Mouse (Mus musculus) lung, adult 2 months (tissue): ENCODE measurements around the gene 1700003F12Rik.

Source experiments
- CTCF ChIP-seq: fragments of 200-500 bp; IDR thresholded peaks from 2 replicates; pipeline ENCODE4 v1.5.1; 2011; ENCODE audit warnings: mild to moderate bottlenecking, low read length, control low read depth; ENCODE audit not compliant: insufficient read depth
- POLR2A ChIP-seq: fragments of 200-500 bp; IDR thresholded peaks from 2 replicates; pipeline ENCODE4 v1.6.1; 2011; ENCODE audit warnings: low read depth, mild to moderate bottlenecking, control low read depth, low read length, borderline replicate concordance; ENCODE audit errors: extremely low read depth

DNA sequence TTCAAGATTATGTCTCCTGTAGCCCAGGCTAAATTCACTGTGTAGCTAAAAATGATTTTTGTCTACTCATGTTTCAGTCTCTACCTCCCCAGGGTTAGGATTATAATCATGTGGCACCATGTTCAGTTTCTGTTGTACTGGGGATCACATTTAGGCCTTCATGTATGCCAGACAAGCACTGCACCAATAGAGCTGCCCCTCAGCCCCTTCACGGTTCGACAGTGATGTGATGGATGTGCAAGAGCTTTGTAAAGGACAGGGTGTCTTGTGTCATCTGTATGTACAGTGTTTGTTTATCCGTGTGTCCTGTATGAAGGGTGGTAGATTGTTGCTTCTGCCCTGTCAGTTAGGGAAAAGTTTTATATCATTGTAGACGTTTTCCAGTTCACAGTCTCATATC, 38.4 kb upstream of the 1700003F12Rik start:
- no peak for TF ChIP-seq POLR2A
- no peak for TF ChIP-seq CTCF
